Mouse (Mus musculus): ENCODE measurements around the gene Bloc1s6.

- no peak for TF ChIP-seq GATA1 (IDR thresholded peaks at IDR 0.05; ENCODE audit: borderline replicate concordance, low read length)
- TF ChIP-seq FLI1 (IDR thresholded peaks at IDR 0.05; ENCODE audit: low read length): no peak
Measured at GRCm38 (mm10) chr2:122701012-122701411, 37.3 kb upstream of the Bloc1s6 start.
